Mouse (Mus musculus): ENCODE results near the gene Kcnd1.

DNA sequence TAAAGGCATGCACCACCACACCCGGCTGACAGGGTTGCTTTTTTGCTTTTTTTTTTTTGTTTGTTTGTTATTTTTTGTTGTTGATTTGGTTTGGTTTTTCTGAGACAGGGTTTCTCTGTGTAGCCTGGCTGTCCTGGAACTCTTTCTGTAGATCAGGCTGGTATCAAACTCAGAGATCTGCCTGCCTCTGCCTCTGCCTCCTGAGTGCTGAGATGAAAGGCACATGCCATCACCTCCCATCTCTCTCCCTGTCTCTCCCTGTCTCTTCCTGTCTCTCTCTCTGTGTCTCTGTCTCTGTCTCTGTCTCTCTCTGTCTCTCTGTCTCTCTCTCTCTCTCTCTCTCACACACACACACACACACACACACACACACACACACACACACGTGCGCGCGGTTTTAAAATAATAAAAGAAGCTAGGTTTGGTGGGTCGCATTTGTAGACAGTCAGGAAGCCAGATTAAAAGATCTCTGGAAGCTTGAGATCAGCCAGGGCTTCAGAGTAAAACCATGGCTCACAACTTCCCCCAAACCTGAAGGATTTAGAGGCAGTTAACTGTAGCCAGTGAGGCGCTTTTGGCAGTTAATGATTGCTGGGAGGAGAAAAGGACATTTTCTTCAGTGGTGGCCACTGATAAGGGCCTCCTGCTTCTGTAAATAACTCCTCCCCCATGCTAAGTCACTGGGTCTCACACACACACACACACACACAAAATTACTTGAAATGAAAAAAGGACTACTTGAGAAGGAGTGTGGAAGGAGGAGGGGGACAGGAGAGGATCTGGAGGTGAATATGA is 43.4 kb upstream of the Kcnd1 start:
- TF ChIP-seq POLR2A (IDR thresholded peaks at IDR 0.05; ENCODE audit: insufficient read depth, low read depth, low read length), result no peak
- TF ChIP-seq CTCF (IDR thresholded peaks at IDR 0.05), result no peak
- no peak for TF ChIP-seq EP300 (IDR thresholded peaks at IDR 0.05; ENCODE audit: insufficient read depth, low read depth, low read length)

Measured in heart, adult 2 months (tissue).